Mouse (Mus musculus): Measurements from ENCODE around the gene March2. TPM values are rescaled to one million over a fixed set of nuclear protein-coding genes. Genes with fewer than 3 reads are reported as not detected.
"Not testable (repeated sequence)": the region's sequence is repeated elsewhere in the genome, so short reads cannot be mapped to it uniquely, and the experiment has no call there.

Gene March2
- total and polyA plus RNA-seq, 2 experiments from 2014 or later: 88.5 to 117 TPM

- Histone ChIP-seq H3K9ac (replicated peaks; ENCODE audit: low read depth, low read length) (no peak overlapping the region), H3K27ac (ENCODE audit: low read depth) (no peak overlapping the region), H3K27me3 (ENCODE audit: control insufficient read depth, insufficient read depth, low read length) (no peaks in the 10 kb centered on the region), H3K4me1 (ENCODE audit: control insufficient read depth, insufficient read depth) (peaks cover 12% of the 10 kb centered on the region; the same call in 1 of the 2 replicates), H3K4me3 (ENCODE audit: low read depth, low read length) (no peak overlapping the region), H3K9me3 (replicated peaks; ENCODE audit: control insufficient read depth, low read length) (no peaks in the 10 kb centered on the region), H3K36me3 (replicated peaks; ENCODE audit: control insufficient read depth, insufficient read depth, low read length) (peaks cover 50% of the 10 kb centered on the region), H3K4me2 (ENCODE audit: low read depth, low read length) (no peak overlapping the region)
- ATAC-seq (ENCODE audit: insufficient read depth, low read depth): no peak
- 84% methylated on average over 5 of the region's 5 CpGs for WGBS
- no peak for DNase-seq (ENCODE audit: low spot score)
- TF ChIP-seq CTCF (IDR thresholded peaks at IDR 0.05; ENCODE audit: low read depth) (no peak), EP300 (IDR thresholded peaks at IDR 0.05; ENCODE audit: low read depth) (no peak)
Measured at GRCm38 (mm10) chr17:33749451-33749850, 31.0 kb upstream of the March2 start.

GRCm38 (mm10) chr17:33746011-33746410 lies 27.5 kb upstream of the March2 start:
- Histone ChIP-seq H3K9ac (replicated peaks; ENCODE audit: low read depth, low read length) (no peak overlapping the region), H3K9me3 (replicated peaks; ENCODE audit: control insufficient read depth, low read length) (no peaks in the 10 kb centered on the region), H3K27me3 (ENCODE audit: control insufficient read depth, insufficient read depth, low read length) (no peaks in the 10 kb centered on the region), H3K4me2 (ENCODE audit: low read depth, low read length) (no peak overlapping the region), H3K36me3 (replicated peaks; ENCODE audit: control insufficient read depth, insufficient read depth, low read length) (peaks cover 47% of the 10 kb centered on the region), H3K4me3 (ENCODE audit: low read depth, low read length) (no peak overlapping the region), H3K4me1 (ENCODE audit: control insufficient read depth, insufficient read depth) (peaks cover 8% of the 10 kb centered on the region; the same call in 1 of the 2 replicates), H3K27ac (ENCODE audit: low read depth) (peak overlapping the region; percentile 19; the same call in 1 of the 2 replicates)
- TF ChIP-seq EP300 (IDR thresholded peaks at IDR 0.05; ENCODE audit: low read depth) (peak; percentile 84; the same call in 1 of the 2 replicates), CTCF (IDR thresholded peaks at IDR 0.05; ENCODE audit: low read depth) (peak; percentile 80)
- DNase-seq (ENCODE audit: low spot score): peak; percentile 92
- WGBS: 30% methylated on average over 2 of the region's 2 CpGs
- ATAC-seq (ENCODE audit: insufficient read depth, low read depth): peak; percentile 92

DNA sequence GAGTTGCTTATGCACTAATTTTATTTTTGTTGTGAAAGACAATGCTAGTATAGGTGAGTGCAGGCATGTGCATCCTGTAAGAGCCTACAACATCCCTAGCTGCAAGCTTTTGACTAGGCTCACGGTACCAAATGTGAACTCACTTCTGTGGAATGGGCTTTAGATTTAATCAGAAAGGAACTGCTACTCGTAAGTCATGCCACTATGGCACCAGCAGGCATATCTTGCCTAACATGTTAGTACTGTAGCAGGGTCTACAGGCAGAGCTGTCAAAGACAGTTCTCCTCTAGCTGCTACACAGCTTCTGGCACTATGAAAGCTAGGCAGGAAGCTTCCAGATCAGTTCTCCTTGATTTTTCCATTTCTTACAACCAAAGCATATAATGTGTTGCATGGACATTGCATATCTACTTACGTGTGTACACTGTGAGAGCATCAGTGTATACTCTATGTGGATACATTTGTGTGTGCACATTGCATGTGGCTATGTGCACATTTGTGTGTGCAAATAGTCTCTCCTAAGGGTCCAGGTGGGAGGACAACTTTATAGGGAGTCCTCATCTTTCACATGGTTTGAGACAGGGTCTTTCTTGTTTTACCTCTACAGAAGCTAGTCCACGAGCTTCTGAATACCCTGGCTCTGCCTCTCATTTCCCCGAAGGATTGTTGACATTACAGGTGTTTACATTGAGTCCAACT lies 26.4 kb upstream of the March2 start:
- H3K27ac ChIP-seq (ENCODE audit: low read depth): no peak overlapping the region
- ATAC-seq (ENCODE audit: insufficient read depth, low read depth): no peak
- H3K4me3 ChIP-seq (ENCODE audit: low read depth, low read length): no peak overlapping the region
- DNase-seq (ENCODE audit: low spot score): no peak
- TF ChIP-seq EP300 (IDR thresholded peaks at IDR 0.05; ENCODE audit: low read depth): no peak
- TF ChIP-seq CTCF (IDR thresholded peaks at IDR 0.05; ENCODE audit: low read depth): no peak
- H3K9me3 ChIP-seq (replicated peaks; ENCODE audit: control insufficient read depth, low read length): no peaks in the 10 kb centered on the region
- WGBS: 89% methylated on average over 5 of the region's 5 CpGs
- no peak overlapping the region for H3K9ac ChIP-seq (replicated peaks; ENCODE audit: low read depth, low read length)
- peaks cover 38% of the 10 kb centered on the region for H3K36me3 ChIP-seq (replicated peaks; ENCODE audit: control insufficient read depth, insufficient read depth, low read length)
- no peak overlapping the region for H3K4me2 ChIP-seq (ENCODE audit: low read depth, low read length)
- no peaks in the 10 kb centered on the region for H3K27me3 ChIP-seq (ENCODE audit: control insufficient read depth, insufficient read depth, low read length)
- peaks cover 6% of the 10 kb centered on the region; the same call in 1 of the 2 replicates for H3K4me1 ChIP-seq (ENCODE audit: control insufficient read depth, insufficient read depth)

GRCm38 (mm10) chr17:33742420-33742819 lies 23.9 kb upstream of the March2 start:
- TF ChIP-seq CTCF (IDR thresholded peaks at IDR 0.05; ENCODE audit: low read depth) (no peak), EP300 (IDR thresholded peaks at IDR 0.05; ENCODE audit: low read depth) (no peak)
- Histone ChIP-seq H3K4me1 (ENCODE audit: control insufficient read depth, insufficient read depth) (peaks cover 6% of the 10 kb centered on the region; the same call in 1 of the 2 replicates), H3K9ac (replicated peaks; ENCODE audit: low read depth, low read length) (no peak overlapping the region), H3K27ac (ENCODE audit: low read depth) (no peak overlapping the region), H3K36me3 (replicated peaks; ENCODE audit: control insufficient read depth, insufficient read depth, low read length) (peaks cover 14% of the 10 kb centered on the region), H3K4me3 (ENCODE audit: low read depth, low read length) (no peak overlapping the region), H3K4me2 (ENCODE audit: low read depth, low read length) (no peak overlapping the region), H3K9me3 (replicated peaks; ENCODE audit: control insufficient read depth, low read length) (no peaks in the 10 kb centered on the region), H3K27me3 (ENCODE audit: control insufficient read depth, insufficient read depth, low read length) (no peaks in the 10 kb centered on the region)
- DNase-seq (ENCODE audit: low spot score) (no peak), ATAC-seq (ENCODE audit: insufficient read depth, low read depth) (no peak)
- 92% methylated on average over 1 of the region's 1 CpGs for WGBS

- not testable (repeated sequence) for H3K4me2 ChIP-seq (ENCODE audit: low read depth, low read length); H3K4me1 ChIP-seq (ENCODE audit: control insufficient read depth, insufficient read depth); H3K36me3 ChIP-seq (replicated peaks; ENCODE audit: control insufficient read depth, insufficient read depth, low read length); H3K27ac ChIP-seq (ENCODE audit: low read depth); ATAC-seq (ENCODE audit: insufficient read depth, low read depth); DNase-seq (ENCODE audit: low spot score); H3K9ac ChIP-seq (replicated peaks; ENCODE audit: low read depth, low read length); H3K9me3 ChIP-seq (replicated peaks; ENCODE audit: control insufficient read depth, low read length); H3K4me3 ChIP-seq (ENCODE audit: low read depth, low read length); H3K27me3 ChIP-seq (ENCODE audit: control insufficient read depth, insufficient read depth, low read length)
- 41% methylated on average over 10 of the region's 10 CpGs for WGBS
Measured at GRCm38 (mm10) chr17:33733526-33733925, 15.1 kb upstream of the March2 start.

GRCm38 (mm10) chr17:33732556-33733083 lies 14.2 kb upstream of the March2 start:
- not testable (repeated sequence) for ATAC-seq (ENCODE audit: insufficient read depth, low read depth); DNase-seq (ENCODE audit: low spot score); H3K27ac ChIP-seq (ENCODE audit: low read depth); H3K4me2 ChIP-seq (ENCODE audit: low read depth, low read length); H3K4me1 ChIP-seq (ENCODE audit: control insufficient read depth, insufficient read depth); H3K4me3 ChIP-seq (ENCODE audit: low read depth, low read length); H3K36me3 ChIP-seq (replicated peaks; ENCODE audit: control insufficient read depth, insufficient read depth, low read length); H3K27me3 ChIP-seq (ENCODE audit: control insufficient read depth, insufficient read depth, low read length); H3K9ac ChIP-seq (replicated peaks; ENCODE audit: low read depth, low read length); H3K9me3 ChIP-seq (replicated peaks; ENCODE audit: control insufficient read depth, low read length)
- 34% methylated on average over 9 of the region's 9 CpGs for WGBS
